Mouse (Mus musculus) thymus, adult 2 months (tissue): ENCODE measurements around the gene Flg.

Experiments used
- CTCF ChIP-seq: fragments of 200-500 bp; IDR thresholded peaks from 2 replicates; pipeline ENCODE4 v1.5.1; 2012; ENCODE audit warnings: mild to moderate bottlenecking, control low read depth, low read length, moderate library complexity, borderline replicate concordance; ENCODE audit not compliant: control insufficient read depth, poor library complexity, insufficient read depth; ENCODE audit errors: extremely low read depth
- POLR2A ChIP-seq: fragments of 200-500 bp; IDR thresholded peaks from 2 replicates; pipeline ENCODE4 v1.6.1; 2012; ENCODE audit warnings: mild to moderate bottlenecking, low read length, control low read depth, moderate library complexity; ENCODE audit not compliant: control insufficient read depth, poor library complexity, insufficient read depth; ENCODE audit errors: extremely low read depth

DNA sequence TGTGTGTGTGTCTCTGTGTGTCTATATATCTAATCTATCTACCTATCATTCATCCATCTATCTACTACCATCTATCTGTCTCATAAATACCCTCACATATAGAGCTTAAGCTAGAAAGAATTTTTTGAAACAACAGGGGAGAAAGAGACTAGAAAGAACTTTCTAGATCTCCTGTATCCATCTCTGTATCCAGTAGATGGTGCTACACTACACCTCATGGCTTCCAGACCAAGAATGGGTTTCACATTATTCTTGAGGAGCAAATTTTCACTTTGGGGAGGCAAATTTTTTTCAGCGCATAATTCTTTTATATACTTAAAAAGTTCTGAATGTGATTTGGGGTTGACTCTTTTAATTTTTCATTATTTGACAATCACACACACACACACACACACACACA, 41.1 kb downstream of the Flg start:
- TF ChIP-seq CTCF (no peak), POLR2A (no peak)
